19 mouse cellular contexts compared by ENCODE assay signal in the genomic region with DNA sequence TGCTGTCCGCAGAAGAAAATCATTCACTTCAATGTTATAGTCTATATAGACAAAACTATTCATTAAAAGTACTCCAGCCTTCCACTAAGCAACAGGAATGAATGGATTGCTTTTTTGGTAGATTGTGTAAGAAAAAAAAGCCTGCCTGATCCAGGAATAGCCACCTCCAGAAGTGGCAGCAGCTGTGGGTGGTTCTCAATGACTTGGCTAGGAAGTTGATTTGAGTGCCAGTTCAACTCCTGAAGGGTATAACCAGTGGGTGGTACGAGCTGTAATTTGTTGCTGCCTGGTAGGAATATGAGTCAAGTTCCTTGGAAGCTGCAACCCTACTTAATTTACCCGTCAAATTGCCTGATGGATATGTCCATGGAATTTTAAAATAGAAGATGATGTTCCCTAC.
A peak's percentile ranks its signal among the peaks of the same experiment; 100 is the strongest.
DNase-seq lines count a peak whose midpoint lies in the region; ATAC-seq and TF ChIP-seq lines count a peak whose summit lies in the region.
"Had no signal": no experiment of that assay in that cellular context is flagged by ENCODE, and none has a peak within 500 bp of the region (broad histone marks: within the 10 kb centered on the region; RNA-seq: fewer than 3 reads in every experiment).

No protein-coding gene starts in this region.

- peak; percentile 22 for DNase-seq in gastrocnemius, adult 2 months
- no peak for DNase-seq in gastrocnemius, postnatal 10 days
- peak; percentile 2 for DNase-seq in Muller cell, postnatal 12 days (ENCODE audit: inconsistent ontology term)
- DNase-seq in frontal cortex, postnatal 14 days (ENCODE audit: low spot score in 2 of 2), result peak; percentile 14 to 28
- DNase-seq in left cerebral cortex, postnatal 14 days (ENCODE audit: low spot score in 2 of 2), result peak; percentile 26 to 66
- DNase-seq in lung, postnatal 25 days (ENCODE audit: low spot score), result no peak
- DNase-seq in thymus, adult 2 months, result no peak
- no peak for DNase-seq in hindbrain, embryonic 11.5 days (ENCODE audit: low spot score)
- DNase-seq: adrenal gland, adult 8-10 months; cerebellum, adult 9-11 months; kidney, adult 2 months; retina, postnatal 1 day; thymus, postnatal 36 days had no signal

- no peak overlapping the region for H3K4me2 ChIP-seq in hindbrain, embryonic 11.5 days (replicated peaks; ENCODE audit: low read depth, low read length)
- H3K4me2 ChIP-seq: hindbrain, embryonic 15.5 days; liver, embryonic 11.5 days; lung, embryonic 15.5 days; neural tube, embryonic 12.5 days had no signal

- WGBS in thymus, adult 2 months, result 83% methylated on average over 3 of the region's 3 CpGs
- WGBS in hindbrain, embryonic 11.5 days, result 87% methylated on average over 3 of the region's 3 CpGs

- no peaks in the 10 kb centered on the region for H3K36me3 ChIP-seq in thymus, adult 2 months (ENCODE audit: control insufficient read depth, insufficient read depth, low read length)
- H3K36me3 ChIP-seq in hindbrain, embryonic 11.5 days (ENCODE audit: control insufficient read depth, insufficient read depth, low read length), result no peaks in the 10 kb centered on the region
- H3K36me3 ChIP-seq: embryonic facial prominence, embryonic 10.5 days; hindbrain, embryonic 15.5 days; lung, embryonic 15.5 days; neural tube, embryonic 12.5 days had no signal

- H3K27me3 ChIP-seq in thymus, adult 2 months (ENCODE audit: control insufficient read depth, insufficient read depth, low read length), result no peaks in the 10 kb centered on the region
- H3K27me3 ChIP-seq in hindbrain, embryonic 11.5 days (ENCODE audit: control insufficient read depth, insufficient read depth, low read length), result no peaks in the 10 kb centered on the region
- H3K27me3 ChIP-seq: hindbrain, embryonic 15.5 days; lung, embryonic 15.5 days; neural tube, embryonic 12.5 days had no signal

- no peak for TF ChIP-seq POLR2A in thymus, adult 2 months (IDR thresholded peaks at IDR 0.05; ENCODE audit: control insufficient read depth, extremely low read depth, insufficient read depth, low read length, poor library complexity)

- H3K9me3 ChIP-seq in hindbrain, embryonic 11.5 days (ENCODE audit: control insufficient read depth, low read length), result no peaks in the 10 kb centered on the region
- H3K9me3 ChIP-seq: embryonic facial prominence, embryonic 10.5 days; hindbrain, embryonic 15.5 days; lung, embryonic 15.5 days; neural tube, embryonic 12.5 days had no signal

- no peak overlapping the region for H3K9ac ChIP-seq in hindbrain, embryonic 11.5 days (ENCODE audit: low read depth, low read length)
- H3K9ac ChIP-seq: hindbrain, embryonic 15.5 days; lung, embryonic 15.5 days; neural tube, embryonic 12.5 days had no signal

- H3K27ac ChIP-seq in gastrocnemius, adult 2 months, result peak overlapping the region; percentile 68
- H3K27ac ChIP-seq in thymus, adult 2 months (ENCODE audit: control insufficient read depth, insufficient read depth, low read length), result no peak overlapping the region
- H3K27ac ChIP-seq in hindbrain, embryonic 11.5 days (ENCODE audit: low read depth, low read length), result no peak overlapping the region
- H3K27ac ChIP-seq: embryonic facial prominence, embryonic 10.5 days; hindbrain, embryonic 15.5 days; lung, embryonic 15.5 days; neural tube, embryonic 12.5 days had no signal

- ATAC-seq in hindbrain, embryonic 11.5 days (ENCODE audit: low FRiP score), result no peak
- ATAC-seq: midbrain, embryonic 16.5 days had no signal

- H3K4me1 ChIP-seq in thymus, adult 2 months (replicated peaks; ENCODE audit: control insufficient read depth, insufficient read depth, low read length), result no peaks in the 10 kb centered on the region
- H3K4me1 ChIP-seq in hindbrain, embryonic 11.5 days (replicated peaks; ENCODE audit: control insufficient read depth, insufficient read depth, low read length), result no peaks in the 10 kb centered on the region
- H3K4me1 ChIP-seq: embryonic facial prominence, embryonic 10.5 days; hindbrain, embryonic 15.5 days; lung, embryonic 15.5 days; neural tube, embryonic 12.5 days had no signal

- TF ChIP-seq CTCF in gastrocnemius, adult 2 months (IDR thresholded peaks at IDR 0.05), result no peak
- no peak for TF ChIP-seq CTCF in thymus, adult 2 months (IDR thresholded peaks at IDR 0.05; ENCODE audit: borderline replicate concordance, control insufficient read depth, extremely low read depth, insufficient read depth, low read length, poor library complexity)

- intact Hi-C loops in gastrocnemius, adult 2 months (cut with DNase I), result no loop called here
- intact Hi-C loops in left cerebral cortex, postnatal 14 days (cut with DNase I), result no loop called here

- no peak overlapping the region for H3K4me3 ChIP-seq in gastrocnemius, adult 2 months
- no peak overlapping the region for H3K4me3 ChIP-seq in thymus, adult 2 months (ENCODE audit: control insufficient read depth, insufficient read depth, low read length)
- H3K4me3 ChIP-seq in hindbrain, embryonic 11.5 days (ENCODE audit: low read depth, low read length), result no peak overlapping the region
- H3K4me3 ChIP-seq: embryonic facial prominence, embryonic 10.5 days; hindbrain, embryonic 15.5 days; lung, embryonic 15.5 days; neural tube, embryonic 12.5 days had no signal

Comparison
In these comparisons a context has a peak if more than half of its experiments do, and no peak if none do; other contexts are left out.
1. DNase-seq: peak in gastrocnemius, adult 2 months (single experiment), Muller cell, postnatal 12 days (single experiment), frontal cortex, postnatal 14 days (2 of 2) and left cerebral cortex, postnatal 14 days (2 of 2); none in gastrocnemius, postnatal 10 days (single experiment), lung, postnatal 25 days (single experiment), thymus, adult 2 months (single experiment) and hindbrain, embryonic 11.5 days (single experiment).